Mouse (Mus musculus): ENCODE results near the gene Pdk2. TPM values are rescaled to one million over a fixed set of nuclear protein-coding genes. Genes with fewer than 3 reads are reported as not detected.

Pdk2 gene
- polyA plus RNA-seq (2015; fragmentation: Nextera tagmentation; extraction: Ambion mirVana), result 10.7 and 13.9 TPM in 2 replicates

DNA sequence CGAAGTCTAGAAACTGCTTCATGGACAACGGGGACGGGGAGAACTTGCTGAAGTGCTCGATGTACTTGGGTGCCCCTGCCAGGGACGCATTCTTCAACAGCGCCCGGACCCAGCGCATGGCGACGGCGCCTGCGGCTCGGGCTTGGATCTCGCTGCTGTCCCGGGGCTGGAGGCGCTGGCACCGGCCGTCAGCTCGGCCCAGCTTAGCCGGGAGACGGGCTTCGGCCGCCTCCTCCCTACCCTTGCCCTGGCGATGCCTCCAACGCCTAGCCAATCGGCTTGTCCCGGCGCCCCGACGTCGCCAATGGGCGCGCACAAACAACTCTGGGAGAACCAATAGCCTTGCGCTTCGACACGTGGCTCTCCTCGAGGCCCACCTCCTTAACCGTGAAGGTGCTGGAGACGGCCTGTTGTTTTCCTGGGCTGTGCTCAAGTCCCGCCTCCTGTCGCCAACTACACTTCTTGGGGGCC is at the start of gene Pdk2:
Pdk2 (minus strand) TSS at position 216 of the 471 bp plus-strand sequence.
- peaks cover 23% of the 10 kb centered on the region for H3K4me1 ChIP-seq (ENCODE audit: control insufficient read depth, low read depth, low read length)
- no peaks in the 10 kb centered on the region for H3K9me3 ChIP-seq (replicated peaks; ENCODE audit: control insufficient read depth, low read length)
- peak within 1 kb of the TSS; percentile 78 for H3K4me3 ChIP-seq (ENCODE audit: low read depth, low read length)
- H3K36me3 ChIP-seq (ENCODE audit: control insufficient read depth, insufficient read depth), result no peaks in the 10 kb centered on the region
- H3K9ac ChIP-seq (ENCODE audit: low read depth, low read length), result peak within 1 kb of the TSS; percentile 81
- WGBS (ENCODE audit: insufficient replicate concordance), result under 1% methylated on average over 41 of the region's 41 CpGs
- peak within 1 kb of the TSS; percentile 79 for H3K27ac ChIP-seq (ENCODE audit: low read length)
- H3K4me2 ChIP-seq (ENCODE audit: low read depth, low read length), result peak within 1 kb of the TSS; percentile 96
- H3K27me3 ChIP-seq (ENCODE audit: control insufficient read depth, insufficient read depth, low read depth, low read length), result no peaks in the 10 kb centered on the region
- peak; percentile 99 for ATAC-seq (ENCODE audit: low read depth)

DNA sequence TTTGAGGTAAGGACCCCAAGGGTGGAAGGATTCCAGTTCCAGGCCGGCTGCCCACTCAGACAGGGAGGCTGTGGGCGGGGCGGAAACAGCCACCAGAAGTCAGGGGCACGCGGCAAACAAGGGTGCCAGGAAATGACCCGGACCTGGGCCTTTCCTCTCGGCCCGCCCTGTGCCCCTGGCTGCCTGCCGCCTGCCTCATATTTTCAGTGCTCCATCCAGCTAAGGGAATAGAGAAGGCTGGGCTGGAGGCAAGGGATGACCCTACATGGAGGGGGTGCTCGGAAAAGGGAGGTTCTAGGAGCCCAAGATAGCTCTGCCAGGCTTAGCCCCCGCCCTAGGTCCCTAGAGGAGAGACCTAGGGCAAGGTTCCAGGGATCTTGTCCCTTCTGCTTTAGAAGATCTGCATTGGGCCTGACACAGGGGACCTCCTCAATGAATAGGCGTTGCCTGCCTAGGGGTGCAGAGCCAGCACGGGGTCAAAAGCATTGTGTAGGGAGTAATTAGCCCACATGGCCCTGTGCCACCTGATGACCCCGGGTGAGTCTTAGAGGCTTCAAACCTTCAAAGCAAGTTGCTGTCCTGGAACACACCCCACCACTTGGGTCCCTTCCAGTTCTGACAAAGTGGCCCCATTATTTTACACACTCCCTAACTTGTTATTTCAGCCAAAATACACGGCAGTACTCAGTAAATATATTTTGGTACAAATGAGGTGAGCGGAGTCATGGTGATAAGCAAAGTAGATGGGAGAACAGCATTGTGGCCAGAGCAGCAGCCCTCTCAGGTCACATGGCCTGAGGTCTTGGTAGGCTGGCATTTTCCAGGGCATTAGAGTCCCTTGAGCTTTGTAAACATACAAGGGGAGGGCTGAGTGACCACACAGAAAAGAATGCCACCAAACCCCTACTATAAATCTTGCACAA is 48.0 kb upstream of the Pdk2 start:
- no peak overlapping the region for H3K27ac ChIP-seq (ENCODE audit: low read length)
- H3K9me3 ChIP-seq (replicated peaks; ENCODE audit: control insufficient read depth, low read length), result no peaks in the 10 kb centered on the region
- no peak overlapping the region for H3K9ac ChIP-seq (ENCODE audit: low read depth, low read length)
- no peak overlapping the region for H3K4me3 ChIP-seq (ENCODE audit: low read depth, low read length)
- no peak for ATAC-seq (ENCODE audit: low read depth)
- H3K27me3 ChIP-seq (ENCODE audit: control insufficient read depth, insufficient read depth, low read depth, low read length), result no peaks in the 10 kb centered on the region
- no peak overlapping the region for H3K4me2 ChIP-seq (ENCODE audit: low read depth, low read length)
- WGBS (ENCODE audit: insufficient replicate concordance), result 31% methylated on average over 16 of the region's 16 CpGs
- H3K36me3 ChIP-seq (ENCODE audit: control insufficient read depth, insufficient read depth), result no peaks in the 10 kb centered on the region
- H3K4me1 ChIP-seq (ENCODE audit: control insufficient read depth, low read depth, low read length), result no peaks in the 10 kb centered on the region; the same call in none of the 2 replicates

DNA sequence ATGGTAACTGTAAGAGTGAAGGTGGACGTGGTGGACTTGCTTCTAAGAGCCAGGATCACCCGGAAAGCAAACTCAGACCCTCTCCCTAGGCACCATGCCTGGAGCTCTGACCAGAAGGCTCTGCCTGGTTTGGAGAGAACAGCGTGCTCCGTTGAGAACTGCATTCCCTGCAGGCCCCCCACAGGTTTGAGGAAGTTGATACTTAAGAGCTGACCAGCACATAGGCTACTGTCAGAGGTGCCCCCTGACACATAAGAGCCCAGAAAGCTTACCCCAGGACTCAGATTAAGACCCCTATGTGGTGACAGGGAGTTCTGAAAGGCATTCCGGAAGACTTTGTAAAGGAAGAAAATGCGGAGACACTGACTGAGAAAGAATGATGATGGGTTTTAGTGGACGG is 47.1 kb upstream of the Pdk2 start:
- no peak overlapping the region for H3K4me2 ChIP-seq (ENCODE audit: low read depth, low read length)
- WGBS (ENCODE audit: insufficient replicate concordance), result 40% methylated on average over 7 of the region's 7 CpGs
- H3K36me3 ChIP-seq (ENCODE audit: control insufficient read depth, insufficient read depth), result no peaks in the 10 kb centered on the region
- no peak overlapping the region for H3K9ac ChIP-seq (ENCODE audit: low read depth, low read length)
- no peak for ATAC-seq (ENCODE audit: low read depth)
- H3K4me1 ChIP-seq (ENCODE audit: control insufficient read depth, low read depth, low read length), result no peaks in the 10 kb centered on the region; the same call in none of the 2 replicates
- no peak overlapping the region for H3K4me3 ChIP-seq (ENCODE audit: low read depth, low read length)
- H3K27ac ChIP-seq (ENCODE audit: low read length), result no peak overlapping the region
- H3K9me3 ChIP-seq (replicated peaks; ENCODE audit: control insufficient read depth, low read length), result no peaks in the 10 kb centered on the region
- no peaks in the 10 kb centered on the region for H3K27me3 ChIP-seq (ENCODE audit: control insufficient read depth, insufficient read depth, low read depth, low read length)

- Histone ChIP-seq H3K9me3 (replicated peaks; ENCODE audit: control insufficient read depth, low read length) (no peaks in the 10 kb centered on the region), H3K4me1 (ENCODE audit: control insufficient read depth, low read depth, low read length) (no peaks in the 10 kb centered on the region; the same call in none of the 2 replicates), H3K36me3 (ENCODE audit: control insufficient read depth, insufficient read depth) (no peaks in the 10 kb centered on the region), H3K4me3 (ENCODE audit: low read depth, low read length) (no peak overlapping the region), H3K4me2 (ENCODE audit: low read depth, low read length) (no peak overlapping the region), H3K27ac (ENCODE audit: low read length) (no peak overlapping the region), H3K9ac (ENCODE audit: low read depth, low read length) (no peak overlapping the region), H3K27me3 (ENCODE audit: control insufficient read depth, insufficient read depth, low read depth, low read length) (no peaks in the 10 kb centered on the region)
- no peak for ATAC-seq (ENCODE audit: low read depth)
- WGBS (ENCODE audit: insufficient replicate concordance), result 51% methylated on average over 17 of the region's 17 CpGs
Observed at GRCm38 (mm10) chr11:95087301-95088228, 46.4 kb upstream of the Pdk2 start.

DNA sequence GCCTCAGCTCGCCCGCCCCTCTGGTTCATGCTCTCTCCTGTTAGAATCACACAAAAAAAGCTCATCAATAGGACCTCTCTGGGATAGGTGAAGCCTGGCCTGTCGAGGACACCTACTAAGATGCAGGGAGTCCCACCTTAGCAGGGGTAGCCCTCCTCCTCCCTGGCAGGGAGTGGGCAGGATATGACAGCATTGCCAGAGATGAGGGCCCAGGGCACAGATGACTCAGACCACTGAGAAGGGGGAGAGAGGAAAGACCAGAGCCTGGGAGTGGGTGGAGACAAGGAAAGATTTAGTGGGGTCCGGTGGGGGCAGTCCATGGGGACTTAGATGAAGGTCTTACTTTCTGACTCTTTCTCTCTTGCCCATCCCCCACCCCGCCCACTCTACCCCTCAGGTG is 45.1 kb upstream of the Pdk2 start:
- no peak overlapping the region for H3K27ac ChIP-seq (ENCODE audit: low read length)
- H3K4me3 ChIP-seq (ENCODE audit: low read depth, low read length), result no peak overlapping the region
- ATAC-seq (ENCODE audit: low read depth), result no peak
- 36% methylated on average over 5 of the region's 5 CpGs for WGBS (ENCODE audit: insufficient replicate concordance)
- H3K27me3 ChIP-seq (ENCODE audit: control insufficient read depth, insufficient read depth, low read depth, low read length), result no peaks in the 10 kb centered on the region
- H3K9ac ChIP-seq (ENCODE audit: low read depth, low read length), result no peak overlapping the region
- no peak overlapping the region for H3K4me2 ChIP-seq (ENCODE audit: low read depth, low read length)
- no peaks in the 10 kb centered on the region for H3K36me3 ChIP-seq (ENCODE audit: control insufficient read depth, insufficient read depth)
- H3K4me1 ChIP-seq (ENCODE audit: control insufficient read depth, low read depth, low read length), result no peaks in the 10 kb centered on the region; the same call in none of the 2 replicates
- no peaks in the 10 kb centered on the region for H3K9me3 ChIP-seq (replicated peaks; ENCODE audit: control insufficient read depth, low read length)

DNA sequence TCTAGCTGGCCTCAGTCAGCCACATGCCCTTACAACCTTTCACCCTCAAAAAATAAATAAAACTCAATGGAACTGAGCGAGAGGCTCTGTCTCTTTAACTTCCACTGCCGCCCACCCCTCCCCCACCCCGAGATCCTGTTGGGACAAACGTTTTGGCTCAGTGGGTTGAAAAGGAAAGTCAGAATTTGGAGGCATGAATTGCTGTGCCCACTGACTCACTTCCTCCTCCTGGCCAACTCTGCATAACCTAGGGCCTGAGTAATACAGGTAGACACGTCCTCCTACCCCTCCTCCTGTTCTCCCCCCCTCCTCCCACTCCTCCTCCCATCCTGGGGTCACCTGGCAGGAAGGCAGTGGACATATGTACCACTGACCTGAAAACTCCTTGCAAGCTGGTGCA is 44.6 kb upstream of the Pdk2 start:
- Histone ChIP-seq H3K9me3 (replicated peaks; ENCODE audit: control insufficient read depth, low read length) (no peaks in the 10 kb centered on the region), H3K4me2 (ENCODE audit: low read depth, low read length) (no peak overlapping the region), H3K27me3 (ENCODE audit: control insufficient read depth, insufficient read depth, low read depth, low read length) (no peaks in the 10 kb centered on the region), H3K9ac (ENCODE audit: low read depth, low read length) (no peak overlapping the region), H3K4me1 (ENCODE audit: control insufficient read depth, low read depth, low read length) (no peaks in the 10 kb centered on the region; the same call in none of the 2 replicates), H3K36me3 (ENCODE audit: control insufficient read depth, insufficient read depth) (no peaks in the 10 kb centered on the region), H3K4me3 (ENCODE audit: low read depth, low read length) (no peak overlapping the region), H3K27ac (ENCODE audit: low read length) (no peak overlapping the region)
- WGBS (ENCODE audit: insufficient replicate concordance), result 19% methylated on average over 5 of the region's 5 CpGs
- no peak for ATAC-seq (ENCODE audit: low read depth)

DNA sequence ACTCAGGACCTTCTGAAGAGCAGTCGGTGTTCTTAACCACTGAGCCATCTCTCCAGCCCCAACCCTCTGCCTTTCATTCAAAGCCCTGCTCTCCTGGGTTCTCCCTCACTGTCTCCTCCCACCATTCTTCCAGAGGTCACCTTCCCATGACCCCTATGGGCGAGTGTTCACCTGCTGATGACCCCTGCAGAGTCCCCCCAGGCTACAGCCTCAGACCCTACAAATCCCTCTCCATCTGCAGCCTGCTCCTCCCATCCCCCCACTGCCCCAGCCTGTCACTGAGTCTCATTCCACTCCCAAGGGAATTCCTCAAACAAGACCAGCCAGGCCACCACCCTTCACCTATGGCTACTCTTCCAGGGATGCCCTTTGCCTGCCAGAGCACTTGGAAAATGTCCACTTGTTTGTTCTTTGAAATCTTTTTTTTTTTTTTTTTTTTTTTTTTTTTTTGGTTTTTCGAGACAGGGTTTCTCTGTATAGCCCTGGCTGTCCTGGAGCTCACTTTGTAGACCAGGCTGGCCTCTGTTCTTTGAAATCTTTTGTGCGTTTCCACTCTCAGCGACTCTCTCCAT is 43.7 kb upstream of the Pdk2 start:
- ATAC-seq (ENCODE audit: low read depth), result no peak
- no peak overlapping the region for H3K9ac ChIP-seq (ENCODE audit: low read depth, low read length)
- no peaks in the 10 kb centered on the region for H3K27me3 ChIP-seq (ENCODE audit: control insufficient read depth, insufficient read depth, low read depth, low read length)
- H3K4me2 ChIP-seq (ENCODE audit: low read depth, low read length), result no peak overlapping the region
- no peak overlapping the region for H3K4me3 ChIP-seq (ENCODE audit: low read depth, low read length)
- H3K4me1 ChIP-seq (ENCODE audit: control insufficient read depth, low read depth, low read length), result no peaks in the 10 kb centered on the region; the same call in none of the 2 replicates
- whole genome bisulfite sequencing (ENCODE audit: insufficient replicate concordance), result 37% methylated on average over 5 of the region's 5 CpGs
- H3K9me3 ChIP-seq (replicated peaks; ENCODE audit: control insufficient read depth, low read length), result no peaks in the 10 kb centered on the region
- no peak overlapping the region for H3K27ac ChIP-seq (ENCODE audit: low read length)
- no peaks in the 10 kb centered on the region for H3K36me3 ChIP-seq (ENCODE audit: control insufficient read depth, insufficient read depth)

- no peak overlapping the region for H3K9ac ChIP-seq (ENCODE audit: low read depth, low read length)
- 43% methylated on average over 4 of the region's 4 CpGs for WGBS (ENCODE audit: insufficient replicate concordance)
- ATAC-seq (ENCODE audit: low read depth), result no peak
Observed at GRCm38 (mm10) chr11:95084175-95084574, 43.0 kb upstream of the Pdk2 start.

More at GRCm38 (mm10) chr11:95084175-95084574, 43.0 kb upstream of the Pdk2 start:
- H3K9me3 ChIP-seq (replicated peaks; ENCODE audit: control insufficient read depth, low read length), result no peaks in the 10 kb centered on the region
- H3K4me1 ChIP-seq (ENCODE audit: control insufficient read depth, low read depth, low read length), result no peaks in the 10 kb centered on the region; the same call in none of the 2 replicates
- H3K36me3 ChIP-seq (ENCODE audit: control insufficient read depth, insufficient read depth), result no peaks in the 10 kb centered on the region
- no peak overlapping the region for H3K4me2 ChIP-seq (ENCODE audit: low read depth, low read length)
- H3K27ac ChIP-seq (ENCODE audit: low read length), result no peak overlapping the region
- H3K4me3 ChIP-seq (ENCODE audit: low read depth, low read length), result no peak overlapping the region
- peaks cover 4% of the 10 kb centered on the region; the same call in 1 of the 2 replicates for H3K27me3 ChIP-seq (ENCODE audit: control insufficient read depth, insufficient read depth, low read depth, low read length)
